Mouse (Mus musculus) ZHBTc4 (cell line): Measurements from ENCODE around the gene Tcf12.
A peak's percentile ranks its signal among the peaks of the same experiment; 100 is the strongest.

Experiments
- DNase-seq: peaks from one replicate; pipeline ENCODE4 v3.0.0-alpha.2; 2011; ENCODE audit warnings: low read depth, low spot score

The Tcf12 gene

GRCm38 (mm10) chr9:71837366-71837765, 274.3 kb downstream of the Tcf12 start:
- no peak for DNase-seq

- no peak for DNase-seq
These were observed 275.3 kb downstream of the Tcf12 start for GRCm38 (mm10) chr9:71836366-71836765.

GRCm38 (mm10) chr9:71835203-71835815, 276.4 kb downstream of the Tcf12 start:
- DNase-seq, result no peak

GRCm38 (mm10) chr9:71834707-71835106, 277.0 kb downstream of the Tcf12 start:
- no peak for DNase-seq

GRCm38 (mm10) chr9:71831756-71832699, 279.6 kb downstream of the Tcf12 start:
- peak; percentile 85 for DNase-seq

GRCm38 (mm10) chr9:71830994-71831393, 280.7 kb downstream of the Tcf12 start:
- no peak for DNase-seq

GRCm38 (mm10) chr9:71830365-71830764, 281.3 kb downstream of the Tcf12 start:
- no peak for DNase-seq

GRCm38 (mm10) chr9:71829753-71830152, 281.9 kb downstream of the Tcf12 start:
- DNase-seq, result no peak

GRCm38 (mm10) chr9:71829137-71829536, 282.5 kb downstream of the Tcf12 start:
- DNase-seq, result no peak

GRCm38 (mm10) chr9:71827371-71827770, 284.3 kb downstream of the Tcf12 start:
- DNase-seq, result no peak

GRCm38 (mm10) chr9:71826040-71826525, 285.6 kb downstream of the Tcf12 start:
- no peak for DNase-seq

GRCm38 (mm10) chr9:71822003-71822402, 289.7 kb downstream of the Tcf12 start:
- no peak for DNase-seq

- DNase-seq, result no peak
These were observed 293.2 kb downstream of the Tcf12 start for GRCm38 (mm10) chr9:71818453-71818852.

GRCm38 (mm10) chr9:71816121-71816520, 295.6 kb downstream of the Tcf12 start:
- no peak for DNase-seq

- no peak for DNase-seq
These were observed 298.1 kb downstream of the Tcf12 start for GRCm38 (mm10) chr9:71813565-71813964.

GRCm38 (mm10) chr9:71812914-71813313, 298.8 kb downstream of the Tcf12 start:
- no peak for DNase-seq

- peak; percentile 55 for DNase-seq
These were observed 299.3 kb downstream of the Tcf12 start for GRCm38 (mm10) chr9:71812402-71812801.

GRCm38 (mm10) chr9:71811404-71811803, 300.3 kb downstream of the Tcf12 start:
- DNase-seq, result no peak

GRCm38 (mm10) chr9:71810723-71811122, 300.9 kb downstream of the Tcf12 start:
- DNase-seq, result no peak

- DNase-seq, result peak; percentile 74
These were observed 302.9 kb downstream of the Tcf12 start for GRCm38 (mm10) chr9:71808640-71809254.

- no peak for DNase-seq
These were observed 303.9 kb downstream of the Tcf12 start for GRCm38 (mm10) chr9:71807801-71808200.

GRCm38 (mm10) chr9:71806422-71806805, 305.3 kb downstream of the Tcf12 start:
- peak; percentile 77 for DNase-seq
